Mouse (Mus musculus) forebrain, embryonic 10.5 days (tissue): Measurements from ENCODE around the gene Bub1. TPM values are rescaled to one million over a fixed set of nuclear protein-coding genes. Genes with fewer than 3 reads are reported as not detected.

Source experiments
- DNase-seq: peaks from one replicate; pipeline ENCODE4 v3.0.0-alpha.2; 2017; ENCODE audit warnings: low spot score; ENCODE audit errors: extremely low spot score
- H3K27ac ChIP-seq: fragments of 300-500 bp; sonication (generic); 2 replicates; pipeline ENCODE4 v1.5.1; 2016; ENCODE audit warnings: mild to moderate bottlenecking
- H3K27me3 ChIP-seq: fragments of 300-500 bp; sonication (generic); 2 replicates; pipeline ENCODE4 v1.6.1; 2016; ENCODE audit warnings: mild to moderate bottlenecking; ENCODE audit not compliant: poor library complexity, severe bottlenecking
- H3K36me3 ChIP-seq: fragments of 300-500 bp; sonication (generic); replicated peaks from 2 replicates; pipeline ENCODE4 v1.6.1; 2016; ENCODE audit warnings: mild to moderate bottlenecking, moderate library complexity
- H3K4me1 ChIP-seq: fragments of 300-500 bp; sonication (generic); 2 replicates; pipeline ENCODE4 v1.6.1; 2016
- H3K4me3 ChIP-seq: fragments of 300-500 bp; sonication (generic); 2 replicates; pipeline ENCODE4 v1.5.1; 2016; ENCODE audit warnings: mild to moderate bottlenecking, moderate library complexity
- H3K9me3 ChIP-seq: fragments of 300-500 bp; sonication (generic); 2 replicates; pipeline ENCODE4 v1.6.1; 2016; ENCODE audit warnings: mild to moderate bottlenecking, moderate library complexity
- WGBS: fragments of 180-500 bp; shearing (Covaris S2); methylation state at CpG from one replicate; pipeline ENCODE4 v1.1.7; 2016; 5-methylcytosine and 5-hydroxymethylcytosine counted together
- polyA plus RNA-seq: library from polyadenylated mRNA; unstranded; fragments of >200 nt; fragmentation: Nextera tagmentation; extraction: Ambion mirVana; gene quantifications from 2 replicates; pipeline ENCODE4 v1.2.1, GENCODE M21; 2016

Bub1 gene
- polyA plus RNA-seq, 1 experiment from 2014 or later = 116 TPM

GRCm38 (mm10) chr2:127832103-127832832 is 603 bp upstream of the Bub1 start:
- peak overlapping the region; percentile 93 for H3K4me3 ChIP-seq
- peaks cover 5% of the 10 kb centered on the region; the same call in 1 of the 2 replicates for H3K27me3 ChIP-seq
- peaks cover 23% of the 10 kb centered on the region for H3K4me1 ChIP-seq
- H3K9me3 ChIP-seq = no peaks in the 10 kb centered on the region
- no peak for DNase-seq
- H3K36me3 ChIP-seq = peaks cover 25% of the 10 kb centered on the region
- 46% methylated on average over 11 of the region's 11 CpGs for WGBS
- peak overlapping the region; percentile 91 for H3K27ac ChIP-seq

- H3K36me3 ChIP-seq = no peaks in the 10 kb centered on the region
- H3K4me3 ChIP-seq = peak within 1 kb of the TSS; percentile 82
- H3K27me3 ChIP-seq = no peaks in the 10 kb centered on the region
- 3% methylated on average over 37 of the region's 37 CpGs for WGBS
- peaks cover 41% of the 10 kb centered on the region for H3K4me1 ChIP-seq
- peak; percentile 89 for DNase-seq
- peak within 1 kb of the TSS; percentile 97 for H3K27ac ChIP-seq
- H3K9me3 ChIP-seq = no peaks in the 10 kb centered on the region
These were observed 39.6 kb downstream of the Bub1 start, which contains the start of gene Mtln for GRCm38 (mm10) chr2:127791919-127792603. Gene Mtln, minus strand, starts transcription at chr2:127792488.

GRCm38 (mm10) chr2:127789651-127790270 is 41.9 kb downstream of the Bub1 start:
- Histone ChIP-seq H3K36me3 (no peaks in the 10 kb centered on the region), H3K4me3 (peak overlapping the region; percentile 75), H3K27me3 (no peaks in the 10 kb centered on the region), H3K4me1 (peaks cover 41% of the 10 kb centered on the region), H3K9me3 (no peaks in the 10 kb centered on the region), H3K27ac (peak overlapping the region; percentile 92)
- 19% methylated on average over 9 of the region's 9 CpGs for WGBS
- DNase-seq = no peak

GRCm38 (mm10) chr2:127789138-127789537 is 42.5 kb downstream of the Bub1 start:
- Histone ChIP-seq H3K27ac (peak overlapping the region; percentile 92), H3K36me3 (no peaks in the 10 kb centered on the region), H3K9me3 (no peaks in the 10 kb centered on the region), H3K4me3 (peak overlapping the region; percentile 75), H3K4me1 (peaks cover 41% of the 10 kb centered on the region), H3K27me3 (no peaks in the 10 kb centered on the region)
- peak; percentile 28 for DNase-seq
- 7% methylated on average over 11 of the region's 11 CpGs for WGBS

GRCm38 (mm10) chr2:127788440-127789116 is 43.1 kb downstream of the Bub1 start, which contains the start of gene Nphp1:
Gene Nphp1, minus strand, starts transcription at chr2:127788897.
- Histone ChIP-seq H3K36me3 (no peaks in the 10 kb centered on the region), H3K4me1 (peaks cover 41% of the 10 kb centered on the region), H3K9me3 (no peaks in the 10 kb centered on the region), H3K27me3 (no peaks in the 10 kb centered on the region), H3K4me3 (peak within 1 kb of the TSS; percentile 75), H3K27ac (peak within 1 kb of the TSS; percentile 92)
- peak; percentile 86 for DNase-seq
- WGBS = under 1% methylated on average over 40 of the region's 40 CpGs

- Histone ChIP-seq H3K4me1 (peaks cover 38% of the 10 kb centered on the region), H3K9me3 (no peaks in the 10 kb centered on the region), H3K27ac (no peak overlapping the region), H3K4me3 (no peak overlapping the region), H3K36me3 (no peaks in the 10 kb centered on the region), H3K27me3 (no peaks in the 10 kb centered on the region)
- DNase-seq = no peak
- 91% methylated on average over 5 of the region's 5 CpGs for WGBS
These were observed 44.4 kb downstream of the Bub1 start for GRCm38 (mm10) chr2:127787226-127787625.

- Histone ChIP-seq H3K36me3 (peaks cover 49% of the 10 kb centered on the region), H3K27ac (no peak overlapping the region), H3K4me3 (no peak overlapping the region), H3K4me1 (peaks cover 19% of the 10 kb centered on the region), H3K27me3 (no peaks in the 10 kb centered on the region), H3K9me3 (no peaks in the 10 kb centered on the region)
- 89% methylated on average over 5 of the region's 5 CpGs for WGBS
- DNase-seq = no peak
These were observed 53.2 kb downstream of the Bub1 start for GRCm38 (mm10) chr2:127778451-127778850.

- Histone ChIP-seq H3K36me3 (peaks cover 77% of the 10 kb centered on the region), H3K27me3 (no peaks in the 10 kb centered on the region), H3K27ac (peak overlapping the region; percentile 84), H3K9me3 (no peaks in the 10 kb centered on the region), H3K4me3 (no peak overlapping the region), H3K4me1 (peaks cover 19% of the 10 kb centered on the region)
- DNase-seq = no peak
- 69% methylated on average over 3 of the region's 3 CpGs for WGBS
These were observed 56.7 kb downstream of the Bub1 start for GRCm38 (mm10) chr2:127775013-127775412.

GRCm38 (mm10) chr2:127774578-127774941 is 57.1 kb downstream of the Bub1 start:
- Histone ChIP-seq H3K4me3 (peak overlapping the region; percentile 31; the same call in 1 of the 2 replicates), H3K36me3 (peaks cover 78% of the 10 kb centered on the region)
- WGBS = 6% methylated on average over 1 of the region's 1 CpGs

GRCm38 (mm10) chr2:127773938-127774577 is 57.6 kb downstream of the Bub1 start:
- H3K4me3 ChIP-seq = peak overlapping the region; percentile 31; the same call in 1 of the 2 replicates
- peaks cover 78% of the 10 kb centered on the region for H3K36me3 ChIP-seq
- H3K27ac ChIP-seq = peak overlapping the region; percentile 84
- H3K27me3 ChIP-seq = no peaks in the 10 kb centered on the region
- H3K9me3 ChIP-seq = no peaks in the 10 kb centered on the region
- WGBS = 27% methylated on average over 15 of the region's 15 CpGs
- DNase-seq = peak; percentile 27
- peaks cover 19% of the 10 kb centered on the region for H3K4me1 ChIP-seq

More at GRCm38 (mm10) chr2:127774578-127774941, 57.1 kb downstream of the Bub1 start:
- no peaks in the 10 kb centered on the region for H3K9me3 ChIP-seq
- no peak for DNase-seq
- H3K27ac ChIP-seq = peak overlapping the region; percentile 84
- H3K4me1 ChIP-seq = peaks cover 19% of the 10 kb centered on the region
- no peaks in the 10 kb centered on the region for H3K27me3 ChIP-seq

GRCm38 (mm10) chr2:127761587-127761986 is 70.1 kb downstream of the Bub1 start:
- Histone ChIP-seq H3K4me3 (no peak overlapping the region), H3K9me3 (no peaks in the 10 kb centered on the region), H3K4me1 (no peaks in the 10 kb centered on the region), H3K27me3 (no peaks in the 10 kb centered on the region), H3K27ac (no peak overlapping the region), H3K36me3 (peaks cover 87% of the 10 kb centered on the region)
- WGBS = 92% methylated on average over 5 of the region's 5 CpGs
- DNase-seq = no peak

- peaks cover 88% of the 10 kb centered on the region for H3K36me3 ChIP-seq
- no peak for DNase-seq
- no peak overlapping the region for H3K27ac ChIP-seq
- WGBS = 78% methylated on average over 10 of the region's 10 CpGs
- H3K4me1 ChIP-seq = no peaks in the 10 kb centered on the region
- no peak overlapping the region for H3K4me3 ChIP-seq
- no peaks in the 10 kb centered on the region for H3K9me3 ChIP-seq
- no peaks in the 10 kb centered on the region for H3K27me3 ChIP-seq
These were observed 71.2 kb downstream of the Bub1 start for GRCm38 (mm10) chr2:127760429-127761000.
